In genomic region chr9:78107912-78108795, GRCm38 (mm10) we compare ENCODE assay signal across 8 mouse cellular contexts. TPM values are rescaled to one million over a fixed set of nuclear protein-coding genes. Genes with fewer than 3 reads are reported as not detected.
DNase-seq lines count a peak whose midpoint lies in the region; ATAC-seq and TF ChIP-seq lines count a peak whose summit lies in the region.

No protein-coding gene starts in this region.

- peak overlapping the region; percentile 89 for H3K9ac ChIP-seq in embryonic facial prominence, embryonic 14.5 days (ENCODE audit: low read depth, low read length)
- peak overlapping the region; percentile 91 for H3K9ac ChIP-seq in kidney, embryonic 14.5 days (ENCODE audit: low read depth, low read length)
- peak overlapping the region; percentile 95 for H3K9ac ChIP-seq in liver, adult 2 months (ENCODE audit: low read depth, low read length)

- H3K4me1 ChIP-seq in bone marrow, adult 2 months (ENCODE audit: control insufficient read depth, insufficient read depth, low read length): no peaks in the 10 kb centered on the region; the same call in 1 of the 2 replicates
- H3K4me1 ChIP-seq in embryonic facial prominence, embryonic 14.5 days (ENCODE audit: control insufficient read depth, insufficient read depth, low read length): peaks cover 14% of the 10 kb centered on the region
- peaks cover 3% of the 10 kb centered on the region; the same call in 1 of the 2 replicates for H3K4me1 ChIP-seq in kidney, embryonic 14.5 days (ENCODE audit: control insufficient read depth, insufficient read depth, low read length)
- H3K4me1 ChIP-seq in liver, adult 2 months (ENCODE audit: control insufficient read depth, insufficient read depth, low read length): peaks cover 25% of the 10 kb centered on the region

- no peaks in the 10 kb centered on the region for H3K27me3 ChIP-seq in embryonic facial prominence, embryonic 14.5 days (replicated peaks; ENCODE audit: control insufficient read depth, insufficient read depth, low read length)
- H3K27me3 ChIP-seq in kidney, embryonic 14.5 days (ENCODE audit: control insufficient read depth, insufficient read depth, low read length): no peaks in the 10 kb centered on the region
- H3K27me3 ChIP-seq in liver, adult 2 months (ENCODE audit: control insufficient read depth, insufficient read depth, low read length): no peaks in the 10 kb centered on the region

- H3K27ac ChIP-seq in bone marrow, adult 2 months (ENCODE audit: control insufficient read depth, insufficient read depth, low read depth, low read length, poor library complexity): peak overlapping the region; percentile 98
- H3K27ac ChIP-seq in embryonic facial prominence, embryonic 14.5 days (replicated peaks; ENCODE audit: low read depth, low read length): peak overlapping the region; percentile 92
- H3K27ac ChIP-seq in kidney, embryonic 14.5 days (ENCODE audit: low read depth, low read length): peak overlapping the region; percentile 79
- H3K27ac ChIP-seq in liver, adult 2 months (replicated peaks; ENCODE audit: insufficient read depth, low read depth, low read length): peak overlapping the region; percentile 89

- TF ChIP-seq POLR2A in bone marrow, adult 2 months (IDR thresholded peaks at IDR 0.05; ENCODE audit: borderline replicate concordance, control insufficient read depth, low read depth, low read length): peak; percentile 97
- peak; percentile 94 for TF ChIP-seq POLR2A in liver, adult 2 months (IDR thresholded peaks at IDR 0.05; ENCODE audit: extremely low read depth, insufficient read depth, low read length)

- under 1% methylated on average over 88 of the region's 88 CpGs for WGBS in bone marrow, adult 2 months
- WGBS in embryonic facial prominence, embryonic 14.5 days: 0% methylated on average over 47 of the region's 88 CpGs
- under 1% methylated on average over 83 of the region's 88 CpGs for WGBS in kidney, embryonic 14.5 days
- WGBS in liver, adult 2 months: under 1% methylated on average over 88 of the region's 88 CpGs

- no peaks in the 10 kb centered on the region for H3K9me3 ChIP-seq in embryonic facial prominence, embryonic 14.5 days (ENCODE audit: control insufficient read depth, low read length)
- H3K9me3 ChIP-seq in kidney, embryonic 14.5 days (ENCODE audit: control insufficient read depth, low read length): no peaks in the 10 kb centered on the region

- peaks cover 21% of the 10 kb centered on the region; the same call in 1 of the 2 replicates for H3K36me3 ChIP-seq in embryonic facial prominence, embryonic 14.5 days (ENCODE audit: control insufficient read depth, insufficient read depth, low read length)
- no peaks in the 10 kb centered on the region; the same call in 1 of the 2 replicates for H3K36me3 ChIP-seq in kidney, embryonic 14.5 days (ENCODE audit: control insufficient read depth, insufficient read depth, low read length)
- H3K36me3 ChIP-seq in liver, adult 2 months (ENCODE audit: control insufficient read depth, insufficient read depth, low read length): peaks cover 10% of the 10 kb centered on the region; the same call in 1 of the 2 replicates

- peaks cover 14% of the 10 kb centered on the region for H3K79me2 ChIP-seq in liver, adult 2 months (ENCODE audit: control insufficient read depth, insufficient read depth, low read length)

- peak overlapping the region; percentile 91 for H3K4me2 ChIP-seq in embryonic facial prominence, embryonic 14.5 days (ENCODE audit: low read depth, low read length)
- peak overlapping the region; percentile 57 for H3K4me2 ChIP-seq in kidney, embryonic 14.5 days (replicated peaks; ENCODE audit: low read depth, low read length)

- peak; percentile 92 for DNase-seq in A20 (ENCODE audit: low read depth, low spot score)
- peak; percentile 88 for DNase-seq in embryonic facial prominence, embryonic 14.5 days (ENCODE audit: low spot score)
- DNase-seq in heart, adult 8-10 months (ENCODE audit: low spot score): peak; percentile 78
- peak; percentile 98 for DNase-seq in liver, adult 2 months (ENCODE audit: extremely low read depth, low read depth, low spot score)
- DNase-seq in spleen, postnatal 36 days (ENCODE audit: low spot score in 2 of 2): peak; percentile 78 to 83

- H3K4me3 ChIP-seq in bone marrow, adult 2 months (replicated peaks; ENCODE audit: control insufficient read depth, low read depth, low read length): peak overlapping the region; percentile 88
- peak overlapping the region; percentile 92 for H3K4me3 ChIP-seq in embryonic facial prominence, embryonic 14.5 days (ENCODE audit: low read depth, low read length)
- peak overlapping the region; percentile 85 for H3K4me3 ChIP-seq in kidney, embryonic 14.5 days (ENCODE audit: low read length)
- H3K4me3 ChIP-seq in liver, adult 2 months (ENCODE audit: insufficient read depth, low read depth, low read length): peak overlapping the region; percentile 71

- no peak for TF ChIP-seq CTCF in bone marrow, adult 2 months (IDR thresholded peaks at IDR 0.05; ENCODE audit: control insufficient read depth, insufficient read depth, low read length)
- no peak for TF ChIP-seq CTCF in liver, adult 2 months (IDR thresholded peaks at IDR 0.05; ENCODE audit: low read depth, low read length)

- ATAC-seq in embryonic facial prominence, embryonic 14.5 days (ENCODE audit: low read depth): peak; percentile 81
- ATAC-seq in kidney, embryonic 14.5 days (ENCODE audit: low FRiP score, low TSS enrichment): peak; percentile 78
- ATAC-seq in monocyte, adult 5-6 weeks (replicated peaks; ENCODE audit: insufficient number of reproducible peaks, low FRiP score, low TSS enrichment, poor library complexity, severe bottlenecking): peak; percentile 15

RNA-seq across cellular contexts. Expression of gene Fbxo9, which starts 0.7 kb away (rescaled TPM):
- 66.8 and 99.1 TPM in 2 replicates for polyA plus RNA-seq in bone marrow, adult 2 months (2011; ENCODE audit: insufficient read depth, insufficient read length, low replicate concordance, missing spikeins)
- polyA plus RNA-seq in embryonic facial prominence, embryonic 14.5 days (2014; fragmentation: Nextera tagmentation; extraction: Ambion mirVana): 43.5 and 46.5 TPM in 2 replicates
- total RNA-seq in heart, adult 8-10 months (2022): 10 to 100 TPM; 30.9 to 50.6 (median 45.5) TPM
- polyA plus RNA-seq in kidney, embryonic 14.5 days (2014; fragmentation: Nextera tagmentation; extraction: Ambion mirVana): 34.6 and 43.9 TPM in 2 replicates
- total RNA-seq in liver, adult 2 months (2014; rRNA removed): 80.5 and 99.3 TPM in 2 replicates
- 83.4 and 107 TPM in 2 replicates for polyA plus RNA-seq in liver, adult 2 months (2012; rRNA removed)
- total RNA-seq in monocyte, adult 5-6 weeks (2017): 43.6 to 76.3 TPM (median 68.7 TPM) in 3 replicates

RNA-seq across cellular contexts. Expression of gene Ick, which starts 0.8 kb away (rescaled TPM):
- polyA plus RNA-seq in bone marrow, adult 2 months (2011; ENCODE audit: insufficient read depth, insufficient read length, low replicate concordance, missing spikeins): 4.4 and 6.5 TPM in 2 replicates
- 23.4 and 23.6 TPM in 2 replicates for polyA plus RNA-seq in embryonic facial prominence, embryonic 14.5 days (2014; fragmentation: Nextera tagmentation; extraction: Ambion mirVana)
- total RNA-seq in heart, adult 8-10 months (2022): 10 to 100 TPM; 12.7 to 14.3 (median 13.3) TPM
- 19.6 and 29.3 TPM in 2 replicates for polyA plus RNA-seq in kidney, embryonic 14.5 days (2014; fragmentation: Nextera tagmentation; extraction: Ambion mirVana)
- total RNA-seq in liver, adult 2 months (2014; rRNA removed): 10.2 and 10.9 TPM in 2 replicates
- polyA plus RNA-seq in liver, adult 2 months (2012; rRNA removed): 7.3 and 7.5 TPM in 2 replicates
- total RNA-seq in monocyte, adult 5-6 weeks (2017): 3.4 to 5.2 TPM (median 3.9 TPM) in 3 replicates

RNA-seq across cellular contexts. Expression of gene Gcm1, which starts 56.4 kb away (rescaled TPM):
- polyA plus RNA-seq in bone marrow, adult 2 months (2011; ENCODE audit: insufficient read depth, insufficient read length, low replicate concordance, missing spikeins): not detected in 2 replicates
- polyA plus RNA-seq in embryonic facial prominence, embryonic 14.5 days (2014; fragmentation: Nextera tagmentation; extraction: Ambion mirVana): 0.08 TPM in 1 of 2 replicates, not detected in the other
- not detected for total RNA-seq in heart, adult 8-10 months (2022)
- 0.39 and 0.51 TPM in 2 replicates for polyA plus RNA-seq in kidney, embryonic 14.5 days (2014; fragmentation: Nextera tagmentation; extraction: Ambion mirVana)
- not detected in 2 replicates for total RNA-seq in liver, adult 2 months (2014; rRNA removed)
- polyA plus RNA-seq in liver, adult 2 months (2012; rRNA removed): not detected in 2 replicates
- not detected in 3 replicates for total RNA-seq in monocyte, adult 5-6 weeks (2017)

Comparison
In these comparisons a context has a peak if more than half of its experiments do, and no peak if none do; other contexts are left out.
1. Peak in every context shown above with its lines: DNase-seq, ATAC-seq, H3K4me3 ChIP-seq and H3K27ac ChIP-seq.
2. ATAC-seq: peak in every context shown above with its lines; median percentile 81 in embryonic facial prominence, embryonic 14.5 days; 78 in kidney, embryonic 14.5 days; 15 in monocyte, adult 5-6 weeks.